Mouse (Mus musculus) hindbrain, embryonic 12.5 days (tissue): ENCODE data around the gene Atp10b. TPM values are rescaled to one million over a fixed set of nuclear protein-coding genes. Genes with fewer than 3 reads are reported as not detected.

ENCODE experiments used
- ATAC-seq: fragments of 200-750 bp; cut with Nextera tagmentation; 2 replicates; pipeline ENCODE4 v1.8.0; 2017; ENCODE audit warnings: moderate TSS enrichment; ENCODE audit not compliant: low FRiP score
- H3K27ac ChIP-seq: fragments of 300-500 bp; sonication (generic); 2 replicates; pipeline ENCODE4 v1.5.1; 2016; ENCODE audit warnings: mild to moderate bottlenecking
- H3K27me3 ChIP-seq: fragments of 300-500 bp; sonication (generic); 2 replicates; pipeline ENCODE4 v1.6.1; 2016; ENCODE audit warnings: mild to moderate bottlenecking
- H3K36me3 ChIP-seq: fragments of 300-500 bp; sonication (generic); 2 replicates; pipeline ENCODE4 v1.6.1; 2016; ENCODE audit warnings: mild to moderate bottlenecking
- H3K4me1 ChIP-seq: fragments of 300-500 bp; sonication (generic); 2 replicates; pipeline ENCODE4 v1.6.1; 2016
- H3K4me2 ChIP-seq: fragments of 300-500 bp; sonication (generic); replicated peaks from 2 replicates; pipeline ENCODE4 v1.6.1; 2016; ENCODE audit warnings: mild to moderate bottlenecking
- H3K4me3 ChIP-seq: fragments of 300-500 bp; sonication (generic); 2 replicates; pipeline ENCODE4 v1.5.1; 2016; ENCODE audit warnings: mild to moderate bottlenecking
- H3K9ac ChIP-seq: fragments of 300-500 bp; sonication (generic); 2 replicates; pipeline ENCODE4 v1.6.1; 2016; ENCODE audit warnings: mild to moderate bottlenecking, moderate library complexity
- H3K9me3 ChIP-seq: fragments of 300-500 bp; sonication (generic); replicated peaks from 2 replicates; pipeline ENCODE4 v1.6.1; 2016; ENCODE audit warnings: mild to moderate bottlenecking
- WGBS: fragments of 180-500 bp; shearing (Covaris S2); methylation state at CpG from one replicate; pipeline ENCODE4 v1.1.7; 2016; 5-methylcytosine and 5-hydroxymethylcytosine counted together
- polyA plus RNA-seq: library from polyadenylated mRNA; unstranded; fragments of >200 nt; fragmentation: Nextera tagmentation; extraction: Ambion mirVana; gene quantifications from 2 replicates; pipeline ENCODE4 v1.2.1, GENCODE M21; 2016

Gene Atp10b
- polyA plus RNA-seq, 1 experiment from 2014 or later, result 0.59 TPM

GRCm38 (mm10) chr11:43160188-43160942 lies 10.7 kb downstream of the Atp10b start:
- ATAC-seq, result no peak
- H3K4me1 ChIP-seq, result no peaks in the 10 kb centered on the region
- no peak overlapping the region for H3K27ac ChIP-seq
- H3K4me3 ChIP-seq, result no peak overlapping the region
- H3K27me3 ChIP-seq, result no peaks in the 10 kb centered on the region
- 80% methylated on average over 9 of the region's 9 CpGs for WGBS
- no peak overlapping the region for H3K9ac ChIP-seq
- H3K4me2 ChIP-seq, result no peak overlapping the region
- no peaks in the 10 kb centered on the region for H3K36me3 ChIP-seq
- H3K9me3 ChIP-seq, result no peaks in the 10 kb centered on the region

- no peak overlapping the region for H3K27ac ChIP-seq
- H3K9me3 ChIP-seq, result no peaks in the 10 kb centered on the region
- WGBS, result 84% methylated on average over 2 of the region's 2 CpGs
- H3K4me1 ChIP-seq, result no peaks in the 10 kb centered on the region
- no peaks in the 10 kb centered on the region for H3K36me3 ChIP-seq
- H3K4me2 ChIP-seq, result no peak overlapping the region
- H3K9ac ChIP-seq, result no peak overlapping the region
- no peak overlapping the region for H3K4me3 ChIP-seq
- H3K27me3 ChIP-seq, result no peaks in the 10 kb centered on the region
- ATAC-seq, result no peak
Measured at GRCm38 (mm10) chr11:43170601-43171000, 20.9 kb downstream of the Atp10b start.

- 81% methylated on average over 6 of the region's 6 CpGs for WGBS
- Histone ChIP-seq H3K27ac (no peak overlapping the region), H3K36me3 (no peaks in the 10 kb centered on the region), H3K9me3 (no peaks in the 10 kb centered on the region), H3K4me3 (no peak overlapping the region), H3K9ac (no peak overlapping the region), H3K4me1 (no peaks in the 10 kb centered on the region), H3K4me2 (no peak overlapping the region), H3K27me3 (no peaks in the 10 kb centered on the region)
- no peak for ATAC-seq
Measured at GRCm38 (mm10) chr11:43174359-43175116, 24.9 kb downstream of the Atp10b start.

GRCm38 (mm10) chr11:43182401-43182800 lies 32.7 kb downstream of the Atp10b start:
- H3K9ac ChIP-seq, result no peak overlapping the region
- 77% methylated on average over 2 of the region's 2 CpGs for WGBS
- ATAC-seq, result no peak

GRCm38 (mm10) chr11:43182816-43183215 lies 33.1 kb downstream of the Atp10b start:
- no peaks in the 10 kb centered on the region for H3K4me1 ChIP-seq
- ATAC-seq, result no peak
- no peaks in the 10 kb centered on the region for H3K9me3 ChIP-seq
- H3K27ac ChIP-seq, result no peak overlapping the region
- no peaks in the 10 kb centered on the region for H3K36me3 ChIP-seq
- H3K9ac ChIP-seq, result no peak overlapping the region
- WGBS, result 85% methylated on average over 1 of the region's 1 CpGs
- H3K4me3 ChIP-seq, result no peak overlapping the region
- no peak overlapping the region for H3K4me2 ChIP-seq
- H3K27me3 ChIP-seq, result no peaks in the 10 kb centered on the region

More at GRCm38 (mm10) chr11:43182401-43182800, 32.7 kb downstream of the Atp10b start:
- Histone ChIP-seq H3K4me3 (no peak overlapping the region), H3K4me1 (no peaks in the 10 kb centered on the region), H3K9me3 (no peaks in the 10 kb centered on the region), H3K27ac (no peak overlapping the region), H3K36me3 (no peaks in the 10 kb centered on the region), H3K4me2 (no peak overlapping the region), H3K27me3 (no peaks in the 10 kb centered on the region)

GRCm38 (mm10) chr11:43183457-43183856 lies 33.8 kb downstream of the Atp10b start:
- H3K36me3 ChIP-seq, result no peaks in the 10 kb centered on the region
- H3K4me2 ChIP-seq, result no peak overlapping the region
- no peak overlapping the region for H3K27ac ChIP-seq
- no peaks in the 10 kb centered on the region for H3K9me3 ChIP-seq
- H3K4me1 ChIP-seq, result no peaks in the 10 kb centered on the region
- H3K27me3 ChIP-seq, result no peaks in the 10 kb centered on the region
- WGBS, result 85% methylated on average over 4 of the region's 4 CpGs
- no peak overlapping the region for H3K9ac ChIP-seq
- no peak for ATAC-seq
- no peak overlapping the region for H3K4me3 ChIP-seq

- H3K4me2 ChIP-seq, result no peak overlapping the region
- no peaks in the 10 kb centered on the region for H3K36me3 ChIP-seq
- H3K27ac ChIP-seq, result no peak overlapping the region
- no peak for ATAC-seq
- 63% methylated on average over 6 of the region's 6 CpGs for WGBS
- no peak overlapping the region for H3K4me3 ChIP-seq
- no peaks in the 10 kb centered on the region for H3K27me3 ChIP-seq
- no peaks in the 10 kb centered on the region for H3K9me3 ChIP-seq
- H3K9ac ChIP-seq, result no peak overlapping the region
- no peaks in the 10 kb centered on the region for H3K4me1 ChIP-seq
Measured at GRCm38 (mm10) chr11:43186291-43186690, 36.6 kb downstream of the Atp10b start.

- H3K27me3 ChIP-seq, result no peaks in the 10 kb centered on the region
- no peak overlapping the region for H3K9ac ChIP-seq
- no peak for ATAC-seq
- H3K27ac ChIP-seq, result no peak overlapping the region
- no peak overlapping the region for H3K4me3 ChIP-seq
- H3K36me3 ChIP-seq, result no peaks in the 10 kb centered on the region
- WGBS, result 90% methylated on average over 3 of the region's 3 CpGs
- H3K9me3 ChIP-seq, result no peaks in the 10 kb centered on the region
- no peak overlapping the region for H3K4me2 ChIP-seq
- no peaks in the 10 kb centered on the region for H3K4me1 ChIP-seq
Measured at GRCm38 (mm10) chr11:43189817-43190593, 40.3 kb downstream of the Atp10b start.

- WGBS, result 73% methylated on average over 2 of the region's 2 CpGs
- no peak for ATAC-seq
- Histone ChIP-seq H3K36me3 (no peaks in the 10 kb centered on the region), H3K27ac (no peak overlapping the region), H3K9me3 (no peaks in the 10 kb centered on the region), H3K27me3 (no peaks in the 10 kb centered on the region), H3K4me1 (no peaks in the 10 kb centered on the region), H3K9ac (no peak overlapping the region), H3K4me2 (no peak overlapping the region), H3K4me3 (no peak overlapping the region)
Measured at GRCm38 (mm10) chr11:43198811-43199210, 49.1 kb downstream of the Atp10b start.

GRCm38 (mm10) chr11:43199358-43199757 lies 49.7 kb downstream of the Atp10b start:
- ATAC-seq, result no peak
- H3K4me3 ChIP-seq, result no peak overlapping the region
- no peak overlapping the region for H3K27ac ChIP-seq
- no peaks in the 10 kb centered on the region for H3K9me3 ChIP-seq
- H3K4me1 ChIP-seq, result no peaks in the 10 kb centered on the region
- H3K4me2 ChIP-seq, result no peak overlapping the region
- no peak overlapping the region for H3K9ac ChIP-seq
- no peaks in the 10 kb centered on the region for H3K36me3 ChIP-seq
- no peaks in the 10 kb centered on the region for H3K27me3 ChIP-seq

- no peak overlapping the region for H3K4me2 ChIP-seq
- no peak overlapping the region for H3K9ac ChIP-seq
- no peaks in the 10 kb centered on the region for H3K36me3 ChIP-seq
- no peak overlapping the region for H3K4me3 ChIP-seq
- WGBS, result 93% methylated on average over 2 of the region's 2 CpGs
- no peaks in the 10 kb centered on the region for H3K4me1 ChIP-seq
- no peaks in the 10 kb centered on the region for H3K9me3 ChIP-seq
- no peak overlapping the region for H3K27ac ChIP-seq
- no peak for ATAC-seq
- H3K27me3 ChIP-seq, result no peaks in the 10 kb centered on the region
Measured at GRCm38 (mm10) chr11:43200089-43200488, 50.4 kb downstream of the Atp10b start.

GRCm38 (mm10) chr11:43203580-43203979 lies 53.9 kb downstream of the Atp10b start:
- no peak overlapping the region for H3K4me2 ChIP-seq
- no peak overlapping the region for H3K27ac ChIP-seq
- 69% methylated on average over 3 of the region's 3 CpGs for WGBS
- H3K36me3 ChIP-seq, result no peaks in the 10 kb centered on the region
- H3K4me3 ChIP-seq, result no peak overlapping the region
- H3K9ac ChIP-seq, result no peak overlapping the region
- no peaks in the 10 kb centered on the region for H3K4me1 ChIP-seq
- no peaks in the 10 kb centered on the region for H3K27me3 ChIP-seq
- H3K9me3 ChIP-seq, result no peaks in the 10 kb centered on the region
- no peak for ATAC-seq
